Mouse (Mus musculus) layer of hippocampus, adult 11-12 months (tissue): ENCODE measurements at regions not wholly inside any gene's neighbourhood (a gene's known extent, or its start where the extent isn't known, plus 50 kb on each side); places are given as distances from the start of the nearest gene placed in this dataset.

Source experiments
- DNase-seq: peaks from one replicate; pipeline ENCODE4 v3.0.0; 2022; ENCODE audit warnings: low spot score

DNA sequence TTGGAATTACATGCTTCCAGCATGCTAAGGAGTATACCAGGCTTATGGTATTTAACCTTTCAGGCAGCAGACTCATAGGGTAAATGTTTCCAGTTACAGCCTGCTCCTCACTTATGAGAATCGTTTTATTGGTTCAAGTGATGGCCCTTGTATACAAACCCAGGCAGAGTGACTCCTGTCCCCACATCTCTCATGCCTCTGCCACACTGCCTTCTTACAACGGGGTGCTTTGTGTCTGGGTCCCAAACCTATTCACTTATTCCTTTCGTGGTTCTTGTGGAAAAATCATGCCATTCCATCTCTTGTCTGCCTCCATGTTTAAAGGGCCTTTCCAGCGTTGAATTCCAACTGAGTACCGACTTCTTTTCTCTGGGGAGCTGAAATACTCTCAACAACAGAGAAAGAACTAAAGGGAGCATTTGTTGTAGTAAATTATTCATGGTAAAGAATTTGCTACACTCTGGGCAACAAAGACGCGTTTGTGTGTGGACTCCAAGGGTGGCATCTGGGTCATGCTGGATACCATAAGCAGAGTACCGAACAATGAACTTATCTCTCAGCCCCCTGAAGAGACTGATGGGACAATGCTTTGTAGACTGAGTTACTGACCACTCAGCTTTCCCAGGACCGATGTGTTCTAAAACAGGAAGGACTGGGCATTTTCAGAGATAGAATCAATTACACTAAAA is 291.6 kb downstream of the Pten start:
- no peak for DNase-seq

DNA sequence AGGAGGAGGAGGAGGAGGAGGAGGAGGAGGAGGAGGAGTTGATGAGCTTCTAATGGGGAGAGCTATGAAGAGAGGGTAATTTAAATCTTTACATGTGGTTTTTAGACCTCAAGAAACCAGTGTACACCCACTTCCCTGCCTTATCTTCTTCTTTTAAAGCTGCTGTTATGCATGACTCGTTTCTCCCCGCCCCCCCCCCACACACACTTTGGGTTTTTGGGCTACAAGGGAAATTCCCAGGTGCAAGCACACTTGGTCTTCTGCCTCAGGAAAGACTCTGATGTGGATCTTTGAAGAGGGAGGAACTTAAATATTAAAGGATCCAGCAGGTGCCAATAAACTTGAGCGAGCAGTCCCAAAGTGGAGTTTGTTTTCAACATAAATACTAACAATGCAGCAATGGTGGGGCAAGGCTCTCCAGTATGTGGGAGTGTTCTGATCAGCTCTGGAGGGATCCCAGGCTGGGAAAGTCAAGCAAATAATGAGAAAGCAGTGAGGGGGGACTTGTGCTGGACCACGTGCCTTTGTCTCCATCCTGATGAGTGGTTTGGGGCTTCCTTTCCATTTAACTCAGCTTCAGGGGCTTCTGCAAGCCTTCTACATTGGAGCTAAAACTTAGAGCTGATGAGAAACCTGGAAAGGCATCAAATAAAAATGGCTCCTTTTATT is 296.0 kb downstream of the Pten start:
- no peak for DNase-seq

DNA sequence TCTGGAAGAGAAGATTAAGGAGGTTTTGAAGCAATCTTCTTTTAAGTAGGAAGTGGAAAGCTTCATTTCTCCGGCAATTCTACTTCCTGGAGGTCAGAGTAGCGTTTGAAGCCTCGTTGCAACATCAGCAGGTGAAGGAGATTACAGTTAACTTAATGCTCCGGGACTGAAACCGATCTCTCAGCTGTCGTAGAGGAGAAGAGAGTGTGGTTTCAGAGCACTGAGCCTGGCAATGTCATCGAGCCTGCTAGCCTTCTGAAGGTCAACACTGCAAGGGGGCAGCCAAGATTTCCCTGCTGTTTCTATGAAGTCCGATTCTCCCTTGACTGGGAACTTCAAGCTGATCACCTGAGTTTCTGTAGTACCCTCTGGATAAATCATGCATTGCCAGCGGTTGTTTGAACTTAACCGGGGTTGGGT is 299.1 kb downstream of the Pten start:
- no peak for DNase-seq

DNA sequence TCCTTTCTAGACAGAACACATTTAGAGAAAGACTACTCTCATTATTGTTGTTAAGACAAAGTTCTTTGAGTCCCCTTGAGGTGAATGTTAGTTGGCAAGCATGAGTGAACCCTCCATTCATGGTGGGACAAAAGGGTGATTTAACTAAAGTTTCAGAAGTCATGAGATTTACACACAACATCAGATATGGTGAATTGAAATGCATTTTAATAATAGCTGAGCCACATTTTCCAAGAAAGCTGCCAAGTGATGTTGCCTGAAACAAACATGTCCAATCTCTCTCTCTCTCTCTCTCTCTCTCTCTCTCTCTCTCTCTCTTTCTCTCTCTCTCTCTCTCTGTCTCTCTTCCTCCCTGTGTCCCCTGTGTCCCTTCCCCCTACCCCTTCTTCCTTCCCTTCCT is 303.7 kb downstream of the Pten start:
- DNase-seq, result no peak

DNA sequence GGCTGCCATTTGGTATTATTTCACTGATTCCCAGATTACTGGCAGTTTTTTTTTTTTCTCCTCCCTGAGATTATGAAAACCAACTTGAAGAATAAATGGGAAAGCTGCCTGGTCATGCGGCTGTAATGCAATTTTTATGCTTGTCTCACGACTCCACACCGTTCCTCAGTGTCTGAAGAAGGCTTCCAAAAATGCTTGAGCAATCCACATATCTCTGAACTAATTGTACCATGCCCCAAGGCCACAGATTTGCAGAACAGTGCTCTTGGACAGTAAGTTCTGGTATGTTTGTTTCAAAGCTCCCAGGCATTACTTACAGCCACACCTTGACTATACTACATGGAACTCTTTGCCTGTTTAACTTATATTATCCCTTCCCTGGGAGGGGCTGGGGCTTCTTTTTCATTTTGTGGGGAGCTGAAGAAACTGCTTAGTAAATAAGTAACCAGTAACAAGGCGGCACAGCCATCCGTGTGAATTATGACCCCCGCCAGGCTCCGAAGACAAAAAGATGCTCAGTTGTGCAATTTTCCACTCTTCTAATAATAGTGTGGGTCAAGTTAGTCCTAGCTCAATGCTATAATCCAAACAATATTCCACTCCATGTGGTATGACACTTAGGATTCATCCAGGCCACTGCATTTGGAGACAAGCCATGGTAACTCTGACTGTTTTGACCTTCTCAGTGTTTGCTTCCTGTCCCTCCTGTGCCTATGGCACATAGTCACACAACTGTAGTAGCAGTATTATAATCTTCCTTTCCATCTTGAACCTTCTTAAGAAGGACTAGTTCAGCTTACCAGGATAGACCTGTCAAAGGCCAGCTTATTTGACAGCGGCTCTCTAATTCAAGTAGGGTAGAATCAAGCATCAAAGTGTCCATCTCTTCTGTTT is 305.1 kb downstream of the Pten start:
- no peak for DNase-seq

DNA sequence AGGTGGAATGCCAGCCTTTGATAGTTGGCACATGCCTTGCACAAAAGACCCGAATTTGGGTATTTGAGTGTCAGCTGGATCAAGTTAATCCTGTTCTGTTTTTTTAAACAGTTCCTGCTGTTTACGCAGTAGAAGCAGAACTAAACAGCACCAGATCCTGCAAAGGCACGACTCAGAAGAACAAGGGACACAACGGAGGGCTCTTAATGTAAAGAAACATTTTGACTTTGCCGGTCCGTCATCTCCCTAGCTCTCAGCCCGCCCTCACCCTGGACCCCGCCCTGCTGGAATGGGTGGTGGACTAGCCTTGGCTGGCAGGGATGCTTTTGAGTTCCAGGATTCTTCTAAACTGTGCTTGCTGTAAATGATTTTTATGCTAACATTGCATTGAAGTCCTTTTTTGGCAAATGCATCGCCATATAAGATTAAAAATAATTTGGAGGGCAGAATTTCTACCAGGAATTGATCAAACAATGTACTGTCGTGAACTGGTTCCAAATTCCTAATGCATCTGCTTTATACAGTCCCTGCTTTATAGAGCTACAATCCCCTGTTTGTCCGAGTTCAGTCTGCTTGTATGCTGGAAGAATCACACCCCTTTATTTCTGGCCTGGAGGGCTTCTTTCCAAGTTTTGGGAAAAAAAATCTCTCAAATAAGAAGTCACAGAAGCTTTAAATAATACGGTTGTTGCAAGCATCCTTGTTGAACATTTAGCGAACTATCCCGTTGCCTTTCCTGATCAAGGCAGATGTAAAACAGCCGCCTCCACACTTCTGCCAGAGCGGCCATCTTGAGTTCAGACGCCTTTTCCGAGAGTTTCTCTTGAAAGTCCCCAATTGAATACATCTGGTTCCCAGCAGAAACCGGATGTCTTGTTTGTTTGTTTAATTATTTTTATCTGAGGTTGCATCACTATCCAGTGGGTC is 308.2 kb downstream of the Pten start:
- no peak for DNase-seq

DNA sequence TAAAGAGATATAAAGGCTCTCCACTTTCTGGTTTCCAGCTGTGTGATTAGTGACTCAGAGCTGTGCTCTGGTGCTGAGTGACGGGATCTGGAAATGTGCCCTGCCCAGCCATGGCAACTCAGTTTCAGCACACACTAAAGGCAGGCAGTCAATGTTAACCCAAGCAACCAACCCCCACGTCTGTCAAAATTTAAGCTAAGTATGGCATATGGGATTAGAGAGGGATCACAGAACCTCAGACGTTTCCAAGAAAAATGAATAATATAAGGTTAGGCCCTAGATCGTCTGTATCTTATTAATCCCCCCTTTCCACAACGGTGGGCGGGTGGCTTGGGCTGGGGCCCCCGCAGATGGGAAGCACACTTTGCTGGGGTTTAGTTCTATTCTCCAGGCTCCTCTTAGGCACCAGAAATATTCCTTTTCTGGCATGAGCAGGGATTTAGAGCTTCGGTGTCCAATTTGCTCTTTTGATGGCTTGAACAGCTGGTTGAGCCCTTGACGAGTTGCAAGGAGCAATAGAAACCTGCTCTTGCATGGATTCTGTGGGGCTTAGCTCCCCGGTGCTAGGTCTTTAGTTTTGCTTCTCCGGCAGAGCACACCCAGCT is 311.2 kb downstream of the Pten start:
- DNase-seq, result peak; percentile 9

DNA sequence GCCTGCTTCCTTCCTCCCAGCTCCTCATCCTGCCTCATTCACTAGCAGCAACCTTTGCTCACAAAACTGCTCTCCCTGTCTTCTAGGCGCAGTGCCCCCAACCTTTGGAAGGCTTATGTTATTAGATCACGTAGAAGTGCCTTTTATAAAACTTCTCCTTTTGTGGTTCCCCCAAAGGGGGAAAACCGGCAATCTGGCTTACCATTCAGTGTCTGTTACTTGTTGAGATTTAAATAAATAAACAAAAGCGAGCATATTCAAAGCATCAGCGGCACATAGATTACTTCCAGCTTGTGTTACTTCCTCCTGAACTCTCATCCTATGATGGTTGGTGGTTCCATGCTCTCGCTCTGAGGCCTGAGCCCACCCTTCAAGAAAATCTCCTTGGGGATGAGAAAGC is 312.5 kb downstream of the Pten start:
- no peak for DNase-seq

DNA sequence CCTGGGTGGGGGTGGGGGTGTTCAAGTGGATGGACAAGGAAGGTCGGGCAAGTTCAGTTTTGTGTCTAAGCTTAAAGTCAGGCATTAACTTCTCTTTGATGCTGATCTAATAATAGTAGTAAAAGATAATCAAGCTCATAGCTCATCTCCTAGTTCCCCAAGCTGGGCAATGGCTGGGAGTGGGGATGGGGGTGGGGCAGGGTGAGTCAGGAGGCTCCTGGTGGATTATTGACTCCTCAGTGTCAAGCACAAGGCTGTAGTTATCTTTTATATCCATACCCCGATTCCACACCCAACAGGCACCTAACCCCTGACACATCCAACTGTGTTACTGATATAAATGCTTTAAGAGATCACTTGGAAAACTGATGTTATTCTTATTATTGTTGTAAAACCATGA is 315.0 kb downstream of the Pten start:
- DNase-seq, result no peak

DNA sequence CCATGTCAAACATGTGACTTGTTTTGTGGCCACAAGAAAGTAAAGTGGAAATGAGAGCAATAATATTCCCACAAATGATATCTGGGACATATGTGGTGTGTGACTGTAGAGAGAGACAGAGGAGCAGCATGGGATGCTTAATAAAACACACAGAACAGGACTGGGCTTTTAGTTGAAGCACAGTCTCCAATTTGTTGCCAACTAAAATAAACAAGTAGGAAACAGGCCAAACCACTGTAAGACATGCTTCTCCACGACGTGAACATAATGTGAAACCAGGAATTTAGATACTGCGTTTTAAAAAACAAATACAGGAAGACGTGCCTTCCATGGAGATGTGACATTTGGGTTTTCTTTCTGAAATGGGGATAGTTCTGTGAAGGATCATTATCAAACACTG is 317.2 kb downstream of the Rnls start:
- no peak for DNase-seq

DNA sequence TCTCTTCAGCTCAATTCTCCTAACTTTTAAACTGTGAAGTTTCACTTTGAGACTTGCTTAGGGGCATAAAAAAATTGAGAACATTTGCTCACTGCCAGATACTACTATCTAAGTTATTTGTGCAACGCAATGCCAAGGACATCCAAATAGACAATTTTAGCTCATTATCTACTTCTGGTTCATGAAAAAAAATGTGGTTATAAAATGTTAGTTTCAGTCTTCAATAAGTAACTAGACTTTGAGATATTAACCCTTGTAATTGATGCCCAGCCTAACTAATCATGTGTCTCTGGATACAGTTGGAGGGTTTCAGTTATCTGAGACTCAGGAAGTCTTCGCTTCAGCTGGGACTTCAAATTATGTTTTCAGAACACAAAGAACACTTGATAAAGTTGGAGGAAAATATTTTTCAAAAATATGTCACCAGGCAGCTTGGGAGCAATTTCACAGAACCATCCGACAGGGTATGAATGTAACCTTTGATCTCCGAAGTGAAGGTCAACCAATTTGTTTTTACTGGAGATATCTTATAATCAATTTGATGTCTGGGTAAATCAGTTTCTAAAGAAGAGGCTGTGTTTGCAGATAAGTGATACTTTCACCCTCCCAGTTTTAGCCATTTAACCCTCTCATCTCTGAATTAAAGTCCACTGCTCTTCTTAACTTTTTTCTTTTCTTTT is 313.3 kb downstream of the Rnls start:
- no peak for DNase-seq

DNA sequence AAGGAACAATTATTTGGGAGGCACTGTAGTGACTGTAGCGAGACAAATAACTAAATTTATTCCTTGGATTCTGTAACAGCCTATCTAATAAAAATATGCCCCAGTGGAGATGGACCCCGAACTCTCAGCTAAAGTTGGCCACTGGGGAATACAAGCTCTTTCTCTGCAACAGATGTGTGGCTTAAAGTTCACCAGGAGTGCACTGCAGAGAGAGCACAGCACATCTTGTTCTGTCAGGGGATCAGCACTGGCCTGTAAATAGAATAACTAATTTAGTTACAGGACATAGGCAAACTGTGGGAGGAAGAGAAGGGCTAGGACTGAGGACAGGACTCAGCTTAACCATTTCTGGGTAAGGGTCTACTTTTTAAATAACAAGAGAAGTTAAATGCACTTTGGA is 312.1 kb downstream of the Rnls start:
- DNase-seq, result no peak

DNA sequence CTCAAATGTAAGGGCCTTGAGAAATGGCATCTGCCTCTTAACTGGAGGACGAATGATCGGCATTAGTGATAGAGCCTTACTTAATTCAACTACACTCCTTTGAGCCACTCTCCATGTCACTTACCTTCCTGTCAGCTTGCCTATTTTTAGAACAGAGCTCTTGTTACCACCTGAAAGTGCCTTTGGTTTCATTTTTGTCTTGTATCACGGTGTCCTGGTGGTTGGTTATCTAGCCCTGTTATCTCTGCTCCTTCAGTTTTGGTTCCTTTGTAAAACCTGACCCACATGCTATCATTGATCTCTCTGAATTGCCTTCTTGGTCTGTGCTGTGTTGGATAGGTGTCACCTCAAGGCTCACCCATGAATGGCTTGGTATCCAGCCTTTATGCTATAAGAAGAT is 310.6 kb downstream of the Rnls start:
- no peak for DNase-seq

DNA sequence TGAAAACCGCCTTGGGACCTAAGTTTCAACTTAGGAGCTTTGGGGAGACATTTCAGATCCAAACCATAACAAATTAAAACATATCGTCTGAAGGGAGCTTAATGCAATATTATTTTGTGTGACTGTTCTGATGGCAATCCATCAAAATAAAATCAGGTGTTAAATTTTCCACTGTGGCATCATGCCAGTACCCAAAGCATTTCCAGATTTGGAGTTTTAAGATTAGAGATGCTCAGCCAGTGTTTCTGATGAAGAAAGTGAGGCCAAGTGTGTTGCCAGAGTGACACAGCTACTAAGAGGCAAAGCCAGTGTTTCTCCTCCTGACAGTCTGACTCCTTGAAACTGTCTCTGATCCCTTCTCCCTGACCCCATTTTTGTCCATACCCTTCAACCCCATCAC is 308.7 kb downstream of the Rnls start:
- no peak for DNase-seq

DNA sequence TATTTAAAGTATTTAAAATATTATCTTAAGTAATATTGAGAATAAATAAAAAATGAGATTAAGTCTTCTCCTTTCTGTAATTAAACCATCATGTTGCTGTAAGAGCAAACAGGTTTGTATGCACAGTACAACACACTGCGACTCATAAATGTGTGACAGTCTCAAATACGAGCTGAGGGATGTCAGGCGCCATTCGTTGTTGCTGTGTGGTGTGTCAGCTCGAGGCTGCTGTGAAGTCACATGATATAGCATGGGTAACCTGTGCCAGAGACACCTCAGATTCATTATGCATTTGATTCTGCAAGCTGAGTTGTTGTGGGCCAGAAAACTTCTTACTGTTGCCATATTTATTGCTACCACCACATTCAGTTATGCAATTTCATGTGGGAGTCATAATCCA is 307.4 kb downstream of the Rnls start:
- no peak for DNase-seq
